12 mouse cellular contexts compared by ENCODE assay signal in genomic region chr16:92645423-92646115, GRCm38 (mm10).
DNase-seq lines count a peak whose midpoint lies in the region; ATAC-seq and TF ChIP-seq lines count a peak whose summit lies in the region.
"Had no signal": no experiment of that assay in that cellular context is flagged by ENCODE, and none has a peak within 500 bp of the region (broad histone marks: within the 10 kb centered on the region; RNA-seq: fewer than 3 reads in every experiment).

No protein-coding gene starts in this region.

- H3K4me3 ChIP-seq in lung, adult 2 months (replicated peaks; ENCODE audit: extremely low read depth, low read depth, low read length), result no peak overlapping the region
- H3K4me3 ChIP-seq in embryonic facial prominence, embryonic 12.5 days, result no peak overlapping the region
- no peak overlapping the region for H3K4me3 ChIP-seq in intestine, embryonic 15.5 days (replicated peaks)

- no peaks in the 10 kb centered on the region for H3K9me3 ChIP-seq in embryonic facial prominence, embryonic 12.5 days
- H3K9me3 ChIP-seq in intestine, embryonic 15.5 days, result no peaks in the 10 kb centered on the region

- peak overlapping the region; percentile 85 for H3K27ac ChIP-seq in embryonic facial prominence, embryonic 12.5 days
- H3K27ac ChIP-seq in intestine, embryonic 15.5 days, result no peak overlapping the region

- TF ChIP-seq CTCF in lung, adult 2 months (IDR thresholded peaks at IDR 0.05; ENCODE audit: insufficient read depth, low read length), result no peak

- WGBS in lung, adult 2 months, result 62% methylated on average over 22 of the region's 22 CpGs
- 46% methylated on average over 22 of the region's 22 CpGs for WGBS in embryonic facial prominence, embryonic 12.5 days
- 55% methylated on average over 22 of the region's 22 CpGs for WGBS in intestine, embryonic 15.5 days

- no peak for TF ChIP-seq POLR2A in lung, adult 2 months (IDR thresholded peaks at IDR 0.05; ENCODE audit: borderline replicate concordance, extremely low read depth, low read depth, low read length)

- no peaks in the 10 kb centered on the region for H3K27me3 ChIP-seq in embryonic facial prominence, embryonic 12.5 days
- H3K27me3 ChIP-seq in intestine, embryonic 15.5 days (replicated peaks), result no peaks in the 10 kb centered on the region; the same call in 1 of the 2 replicates

- no peak overlapping the region for H3K9ac ChIP-seq in embryonic facial prominence, embryonic 12.5 days
- no peak overlapping the region for H3K9ac ChIP-seq in intestine, embryonic 15.5 days

- peak; percentile 54 to 63 for DNase-seq in lung, adult 18-20 months
- DNase-seq in lung, adult 2 months, result no peak
- DNase-seq in lung, postnatal 14 days, result peak; percentile 41
- DNase-seq in right cerebral cortex, postnatal 14 days, result no peak
- DNase-seq in heart, adult 8-10 months (ENCODE audit: low spot score), result no peak
- DNase-seq in right cerebral cortex, postnatal 10 days (ENCODE audit: low spot score in 2 of 2), result no peak
- DNase-seq: cerebellum, adult 8-10 months; gastrocnemius, postnatal 10 days; heart, postnatal 36 days; kidney, postnatal 25 days had no signal

- H3K4me1 ChIP-seq in lung, adult 2 months (ENCODE audit: control insufficient read depth, insufficient read depth, low read length), result peaks cover 5% of the 10 kb centered on the region; the same call in 1 of the 2 replicates
- H3K4me1 ChIP-seq in embryonic facial prominence, embryonic 12.5 days, result peaks cover 37% of the 10 kb centered on the region
- peaks cover 8% of the 10 kb centered on the region; the same call in 1 of the 2 replicates for H3K4me1 ChIP-seq in intestine, embryonic 15.5 days (replicated peaks)

- H3K36me3 ChIP-seq in embryonic facial prominence, embryonic 12.5 days, result no peaks in the 10 kb centered on the region
- H3K36me3 ChIP-seq in intestine, embryonic 15.5 days, result no peaks in the 10 kb centered on the region

- no peak for ATAC-seq in embryonic facial prominence, embryonic 12.5 days (ENCODE audit: insufficient number of reproducible peaks, insufficient read depth, low FRiP score, low TSS enrichment)
- peak; percentile 37; the same call in 1 of the 2 replicates for ATAC-seq in intestine, embryonic 15.5 days

- no peak overlapping the region for H3K4me2 ChIP-seq in embryonic facial prominence, embryonic 12.5 days (replicated peaks)
- H3K4me2 ChIP-seq in intestine, embryonic 15.5 days (replicated peaks), result no peak overlapping the region

Comparison
In these comparisons a context has a peak if more than half of its experiments do, and no peak if none do; other contexts are left out.
1. DNase-seq: peak in lung, adult 18-20 months (2 of 2) and lung, postnatal 14 days (single experiment); none in lung, adult 2 months (single experiment), right cerebral cortex, postnatal 14 days (single experiment), heart, adult 8-10 months (single experiment) and right cerebral cortex, postnatal 10 days (0 of 2).